Mouse (Mus musculus) mature B cell (primary cell): ENCODE data around the gene Sik3.

ENCODE experiments used
- in situ Hi-C: fragments of 300-500 bp; cut with MboI; formaldehyde crosslinking; loops from 2 replicates; pipeline ENCODE4 v1.14.3; 2019

Sik3 gene

GRCm38 (mm10) chr9:46224945-46225660 lies 212.5 kb downstream of the Sik3 start:
- in situ Hi-C loops: no loop called here

DNA sequence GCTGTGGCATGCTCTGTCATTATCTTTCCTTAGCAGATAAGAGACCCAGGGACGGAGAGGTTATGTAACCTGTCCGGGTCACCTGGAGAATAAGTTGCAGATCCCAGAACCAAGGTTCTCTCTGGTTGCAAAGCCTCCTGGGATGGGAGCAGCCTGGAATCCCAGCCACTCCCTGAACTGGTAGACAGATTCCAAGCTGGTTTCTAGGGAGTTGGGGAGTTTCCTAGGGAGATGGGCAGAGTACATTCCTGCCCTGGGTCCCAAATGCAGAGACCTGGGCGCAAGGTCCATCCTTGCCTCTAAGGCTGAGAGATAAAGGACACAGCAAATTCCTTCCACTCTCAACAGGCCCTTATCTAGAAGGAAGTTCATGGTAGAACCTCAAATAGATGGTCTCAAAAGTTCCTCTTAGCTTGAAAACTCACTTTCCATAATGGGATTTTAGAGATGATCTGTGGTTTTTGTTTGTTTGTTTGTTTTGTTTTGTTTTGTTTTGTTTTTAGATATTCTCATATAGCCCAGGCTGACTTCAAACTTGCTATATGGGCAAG lies 214.5 kb downstream of the Sik3 start:
- in situ Hi-C loops: no loop called here

DNA sequence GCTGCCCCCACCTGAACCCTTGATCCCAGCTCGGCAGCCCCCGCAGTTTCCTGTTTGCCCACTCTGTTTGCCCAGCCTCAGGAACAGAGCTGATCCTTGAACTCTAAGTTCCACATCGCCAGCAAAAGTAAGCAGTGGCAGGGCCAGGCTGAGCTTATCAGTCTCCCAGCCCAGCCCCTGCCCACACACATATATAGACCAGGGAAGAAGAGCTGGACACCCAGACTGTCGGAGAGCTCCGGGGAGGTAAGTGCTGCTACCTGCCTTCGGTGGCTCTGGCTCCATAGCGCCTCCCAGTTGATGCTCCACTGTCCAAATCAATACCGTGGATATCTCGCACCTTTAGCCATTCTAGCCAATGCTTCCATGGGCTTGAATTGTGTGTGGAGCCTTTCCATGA lies 215.9 kb downstream of the Sik3 start, which contains the start of gene Apoa1:
TSS of gene Apoa1 (plus strand) at position 90 of the 400 bp plus-strand sequence.
- in situ Hi-C loops: no loop called here

GRCm38 (mm10) chr9:46229573-46230449 lies 217.2 kb downstream of the Sik3 start:
- in situ Hi-C loops: no loop called here

DNA sequence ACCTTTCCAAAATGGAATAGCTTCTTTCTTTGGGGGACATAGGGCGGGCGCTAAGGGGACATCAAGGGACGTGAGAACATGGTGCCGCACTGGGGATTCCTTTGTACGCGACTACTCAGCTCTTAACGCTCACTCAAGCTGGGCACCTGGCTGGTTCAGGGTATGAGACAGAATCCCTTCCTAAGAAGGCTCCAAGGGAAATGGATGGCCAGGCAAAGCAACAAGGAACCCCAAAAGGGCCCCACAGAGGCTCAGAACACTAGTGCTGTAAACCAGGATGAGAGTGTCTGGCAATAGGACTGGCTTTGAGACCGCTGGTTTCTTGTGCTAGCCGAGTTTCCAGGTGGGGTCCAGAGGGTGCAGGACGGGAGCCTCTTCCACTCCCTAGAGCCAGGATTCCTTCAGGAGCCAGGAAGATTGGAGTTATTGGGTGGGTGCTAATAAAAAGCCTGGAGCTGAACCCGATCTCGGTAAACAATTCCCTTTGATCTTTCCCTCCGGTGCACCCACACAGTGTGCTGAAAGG lies 217.9 kb downstream of the Sik3 start:
- in situ Hi-C loops: no loop called here

GRCm38 (mm10) chr9:46235196-46235595 lies 222.6 kb downstream of the Sik3 start:
- in situ Hi-C loops: no loop called here

DNA sequence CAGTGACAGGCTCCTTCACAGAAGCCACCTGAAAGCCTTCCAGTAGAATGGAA lies 222.8 kb downstream of the Sik3 start, which contains the start of gene Apoc3:
TSS of gene Apoc3 (minus strand) at position 41 of the 53 bp plus-strand sequence.
- in situ Hi-C loops: no loop called here

GRCm38 (mm10) chr9:46235649-46236048 lies 223.0 kb downstream of the Sik3 start:
- in situ Hi-C loops: no loop called here

GRCm38 (mm10) chr9:46238850-46239249 lies 226.2 kb downstream of the Sik3 start:
- in situ Hi-C loops: no loop called here

DNA sequence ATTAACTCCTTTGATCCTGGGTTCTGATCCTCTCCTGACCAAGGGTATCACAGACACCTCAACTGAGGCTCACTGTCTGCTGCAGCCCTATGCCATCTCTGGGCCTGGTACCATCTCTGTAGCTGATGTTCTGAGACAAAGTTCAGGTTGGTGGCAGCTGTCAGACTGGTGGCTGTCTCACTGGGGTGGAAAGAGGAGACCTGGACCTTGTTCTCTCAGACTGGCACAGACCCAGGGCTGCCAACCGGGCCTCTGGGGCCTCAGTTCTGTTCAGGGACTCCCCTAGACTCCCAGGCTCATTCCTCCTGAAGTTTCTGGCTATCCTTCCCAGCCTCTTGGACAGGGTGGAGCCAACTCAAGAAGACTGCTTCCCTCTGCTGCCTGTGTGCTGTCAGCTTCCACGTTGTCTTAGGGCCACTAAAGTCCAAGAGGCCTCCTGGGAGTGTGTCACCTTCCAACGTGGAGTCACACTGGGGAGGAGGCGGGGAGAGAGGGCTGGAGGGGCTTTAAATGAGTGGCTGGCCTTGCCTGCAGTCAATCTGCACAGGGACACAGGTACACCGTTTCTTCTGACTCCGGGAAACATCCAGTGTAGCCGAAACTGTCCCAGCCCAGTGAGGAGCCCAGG lies 228.0 kb downstream of the Sik3 start, which contains the start of gene Apoa4:
TSS of gene Apoa4 (plus strand) at position 171 of the 628 bp plus-strand sequence.
- in situ Hi-C loops: no loop called here

GRCm38 (mm10) chr9:46241818-46242217 lies 229.2 kb downstream of the Sik3 start:
- in situ Hi-C loops: no loop called here

GRCm38 (mm10) chr9:46243122-46243521 lies 230.5 kb downstream of the Sik3 start:
- in situ Hi-C loops: no loop called here

DNA sequence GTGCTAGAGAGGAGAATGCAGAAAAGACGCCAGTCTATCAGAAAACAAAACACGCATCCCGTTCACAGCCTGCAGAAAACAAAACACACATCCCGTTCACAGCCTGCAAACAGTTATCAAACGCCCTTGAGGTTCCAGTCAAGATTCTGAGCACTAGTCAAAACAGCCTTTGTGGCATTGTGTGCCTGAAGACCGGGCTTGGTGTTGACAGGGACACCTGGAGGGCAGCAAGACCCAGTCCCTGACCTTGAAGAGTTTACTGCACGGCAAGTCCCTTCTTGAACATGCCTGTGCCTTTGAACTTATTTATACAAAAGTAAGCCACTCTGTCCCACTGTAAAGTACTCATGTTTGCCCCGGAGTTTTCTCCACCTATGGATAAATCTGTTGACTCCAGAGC lies 231.0 kb downstream of the Sik3 start:
- in situ Hi-C loops: no loop called here

DNA sequence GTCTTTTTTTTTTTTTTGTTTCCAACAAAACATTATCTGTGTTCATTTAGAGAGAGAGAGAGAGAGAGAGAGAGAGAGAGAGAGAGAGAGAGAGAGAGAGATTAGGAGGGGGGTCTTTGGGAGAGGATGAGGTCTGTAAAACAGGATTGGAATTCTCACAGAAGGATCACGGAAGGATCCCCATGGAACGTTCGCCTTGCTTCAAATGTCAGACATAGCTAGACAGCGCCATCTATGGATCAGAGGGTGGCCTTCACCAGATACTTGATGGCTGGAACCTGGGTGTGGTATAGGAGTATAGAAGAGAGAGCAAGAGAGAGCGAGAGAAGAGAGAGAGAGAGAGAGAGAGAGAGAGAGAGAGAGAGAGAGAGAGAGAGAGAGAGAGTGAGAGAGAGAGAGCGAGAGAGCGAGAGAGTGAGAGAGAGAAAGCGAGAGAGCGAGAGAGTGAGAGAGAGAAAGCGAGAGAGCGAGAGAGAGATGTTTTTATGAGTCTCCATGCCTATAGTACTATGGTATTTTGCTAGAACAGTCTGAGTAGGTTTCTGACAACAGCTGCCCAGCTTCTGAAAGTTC lies 234.2 kb downstream of the Sik3 start:
- in situ Hi-C loops: no loop called here

GRCm38 (mm10) chr9:46256177-46256576 lies 243.6 kb downstream of the Sik3 start:
- in situ Hi-C loops: no loop called here

GRCm38 (mm10) chr9:46256658-46257385 lies 244.2 kb downstream of the Sik3 start:
- in situ Hi-C loops: no loop called here

- in situ Hi-C loops: no loop called here
Measured at GRCm38 (mm10) chr9:46257546-46257945, 244.9 kb downstream of the Sik3 start.

GRCm38 (mm10) chr9:46259111-46259510 lies 246.5 kb downstream of the Sik3 start:
- in situ Hi-C loops: no loop called here

DNA sequence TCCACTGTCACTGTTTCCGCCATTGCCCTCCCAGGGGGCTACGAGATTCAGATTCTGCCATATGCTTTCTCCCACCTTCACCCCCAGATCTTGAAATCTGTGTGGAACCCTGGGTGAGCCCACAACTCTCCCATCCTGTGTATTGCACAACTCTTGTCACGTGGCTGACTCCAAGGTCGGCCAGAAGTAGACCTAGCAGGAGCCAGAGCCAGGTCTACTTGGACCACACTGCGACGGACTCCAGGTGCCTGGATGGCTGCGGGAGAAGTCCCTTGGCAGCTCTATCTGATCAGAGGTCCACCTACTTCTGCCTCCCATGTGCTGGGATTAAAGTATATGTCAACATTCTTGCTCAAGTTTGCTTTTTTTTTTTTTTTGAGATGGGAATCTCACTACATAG lies 248.5 kb downstream of the Sik3 start:
- in situ Hi-C loops: no loop called here

GRCm38 (mm10) chr9:46268343-46268873 lies 255.8 kb downstream of the Sik3 start, which contains the start of gene Apoa5:
Gene Apoa5, plus strand, starts transcription at chr9:46268633.
- in situ Hi-C loops: no loop called here

- in situ Hi-C loops: no loop called here
Measured at GRCm38 (mm10) chr9:46269125-46269524, 256.5 kb downstream of the Sik3 start.
